8 mouse cellular contexts compared by ENCODE assay signal in genomic region chr9:101075694-101076093, GRCm38 (mm10). TPM values are rescaled to one million over a fixed set of nuclear protein-coding genes. Genes with fewer than 3 reads are reported as not detected.
DNase-seq lines count a peak whose midpoint lies in the region; ATAC-seq and TF ChIP-seq lines count a peak whose summit lies in the region.

No protein-coding gene starts in this region.

- H3K27ac ChIP-seq in testis, adult 2 months (ENCODE audit: control insufficient read depth, insufficient read depth, low read depth, low read length) = peak overlapping the region; percentile 52; the same call in 1 of the 2 replicates
- 0 out of 2 replicates have a peak overlapping the region, but pooled peaks have one; percentile 99 for H3K27ac ChIP-seq in liver, adult 2 months (replicated peaks; ENCODE audit: insufficient read depth, low read depth, low read length)
- H3K27ac ChIP-seq in stomach, postnatal 0 days (replicated peaks) = peak overlapping the region; percentile 36; the same call in 1 of the 2 replicates

- no peaks in the 10 kb centered on the region for H3K9me3 ChIP-seq in stomach, postnatal 0 days (ENCODE audit: control insufficient read depth, low read length)

- WGBS in liver, adult 2 months = 0% methylated on average over 8 of the region's 8 CpGs
- WGBS in stomach, postnatal 0 days = under 1% methylated on average over 8 of the region's 8 CpGs

- H3K79me2 ChIP-seq in liver, adult 2 months (ENCODE audit: control insufficient read depth, insufficient read depth, low read length) = peaks cover 47% of the 10 kb centered on the region

- H3K36me3 ChIP-seq in testis, adult 2 months (ENCODE audit: control insufficient read depth, insufficient read depth, low read length) = peaks cover 8% of the 10 kb centered on the region
- H3K36me3 ChIP-seq in liver, adult 2 months (ENCODE audit: control insufficient read depth, insufficient read depth, low read length) = peaks cover 2% of the 10 kb centered on the region; the same call in 1 of the 2 replicates
- H3K36me3 ChIP-seq in stomach, postnatal 0 days (ENCODE audit: control insufficient read depth, insufficient read depth, low read length) = no peaks in the 10 kb centered on the region

- TF ChIP-seq POLR2A in testis, adult 2 months (IDR thresholded peaks at IDR 0.05; ENCODE audit: control insufficient read depth, low read depth, low read length) = no peak
- TF ChIP-seq POLR2A in liver, adult 2 months (IDR thresholded peaks at IDR 0.05; ENCODE audit: extremely low read depth, insufficient read depth, low read length) = no peak

- H3K4me2 ChIP-seq in stomach, postnatal 0 days (replicated peaks; ENCODE audit: low read depth) = peak overlapping the region; percentile 70

- peaks cover 8% of the 10 kb centered on the region for H3K4me1 ChIP-seq in testis, adult 2 months (ENCODE audit: control insufficient read depth, insufficient read depth, low read length)
- peaks cover 19% of the 10 kb centered on the region for H3K4me1 ChIP-seq in liver, adult 2 months (ENCODE audit: control insufficient read depth, insufficient read depth, low read length)
- H3K4me1 ChIP-seq in stomach, postnatal 0 days (replicated peaks; ENCODE audit: control insufficient read depth, insufficient read depth) = 0 out of 2 replicates have a peak, but pooled peaks cover 5% of the 10 kb centered on the region

- no peak for TF ChIP-seq EP300 in stomach, postnatal 0 days (optimal IDR thresholded peaks at IDR 0.05)

- peak; percentile 26 for DNase-seq in cerebellum, adult 9-11 months
- DNase-seq in cerebellum, adult 11 months = no peak
- DNase-seq in testis, postnatal 14 days (ENCODE audit: low spot score) = no peak
- no peak for DNase-seq in liver, adult 2 months (ENCODE audit: extremely low read depth, low read depth, low spot score)
- no peak for DNase-seq in stomach, postnatal 0 days (ENCODE audit: low spot score)
- no peak for DNase-seq in layer of hippocampus, adult 9-11 months
- no peak for DNase-seq in adrenal gland, postnatal 10 days

- TF ChIP-seq CTCF in testis, adult 2 months (IDR thresholded peaks at IDR 0.05; ENCODE audit: control insufficient read depth, insufficient read depth, insufficient replicate concordance, low read depth, low read length) = no peak
- TF ChIP-seq CTCF in liver, adult 2 months (IDR thresholded peaks at IDR 0.05; ENCODE audit: low read depth, low read length) = no peak
- no peak for TF ChIP-seq CTCF in stomach, postnatal 0 days (IDR thresholded peaks at IDR 0.05; ENCODE audit: low read depth)

- no peak for ATAC-seq in stomach, postnatal 0 days (ENCODE audit: low FRiP score, low TSS enrichment)

- peak overlapping the region; percentile 99 for H3K4me3 ChIP-seq in testis, adult 2 months (ENCODE audit: control insufficient read depth, low read depth, low read length)
- H3K4me3 ChIP-seq in liver, adult 2 months (ENCODE audit: insufficient read depth, low read depth, low read length) = peak overlapping the region; percentile 85
- H3K4me3 ChIP-seq in stomach, postnatal 0 days (ENCODE audit: low read depth, low read length) = peak overlapping the region; percentile 98

- peak overlapping the region; percentile 32 for H3K9ac ChIP-seq in liver, adult 2 months (ENCODE audit: low read depth, low read length)
- H3K9ac ChIP-seq in stomach, postnatal 0 days (ENCODE audit: low read length) = peak overlapping the region; percentile 99

- H3K27me3 ChIP-seq in testis, adult 2 months (ENCODE audit: control insufficient read depth, insufficient read depth, low read length) = no peaks in the 10 kb centered on the region
- no peaks in the 10 kb centered on the region for H3K27me3 ChIP-seq in liver, adult 2 months (ENCODE audit: control insufficient read depth, insufficient read depth, low read length)
- no peaks in the 10 kb centered on the region for H3K27me3 ChIP-seq in stomach, postnatal 0 days (ENCODE audit: control insufficient read depth, insufficient read depth, low read length)

RNA-seq across cellular contexts. Expression of gene Msl2, which starts 1.8 kb away (rescaled TPM):
- polyA plus RNA-seq in testis, adult 2 months (2012; rRNA removed) = 11.3 and 11.8 TPM in 2 replicates
- 13.6 and 19.1 TPM in 2 replicates for total RNA-seq in liver, adult 2 months (2014; rRNA removed)
- polyA plus RNA-seq in liver, adult 2 months (2012; rRNA removed) = 9.6 and 9.7 TPM in 2 replicates
- polyA plus RNA-seq in stomach, postnatal 0 days (2015; fragmentation: Nextera tagmentation; extraction: Ambion mirVana) = 3.0 and 3.5 TPM in 2 replicates
- total RNA-seq in adrenal gland, postnatal 10 days (2021) = 10 to 100 TPM; 44.4 to 47.7 TPM

RNA-seq across cellular contexts. Expression of gene Pccb, which starts 41.0 kb away (rescaled TPM):
- 13.9 and 14.1 TPM in 2 replicates for polyA plus RNA-seq in testis, adult 2 months (2012; rRNA removed)
- total RNA-seq in liver, adult 2 months (2014; rRNA removed) = 118 and 119 TPM in 2 replicates
- polyA plus RNA-seq in liver, adult 2 months (2012; rRNA removed) = 185 and 192 TPM in 2 replicates
- 28.7 and 29.9 TPM in 2 replicates for polyA plus RNA-seq in stomach, postnatal 0 days (2015; fragmentation: Nextera tagmentation; extraction: Ambion mirVana)
- total RNA-seq in adrenal gland, postnatal 10 days (2021) = 100 to 1,000 TPM; 203 to 209 TPM

Comparison
In these comparisons a context has a peak if more than half of its experiments do, and no peak if none do; other contexts are left out.
1. H3K27ac ChIP-seq: peak in every context shown above with its lines; median percentile 99 in liver, adult 2 months; 52 in testis, adult 2 months; 36 in stomach, postnatal 0 days.